Mouse (Mus musculus) cerebellum, postnatal 14 days (tissue): ENCODE data around the gene Pla2g4b.

Experiments used
- DNase-seq, 2 experiments: peaks; one replicate each; pipeline ENCODE4 v3.0.0; 2021; ENCODE audit warnings: mixed read lengths in 2 of 2

The Pla2g4b gene

GRCm38 (mm10) chr2:120065243-120065642 lies 32.0 kb downstream of the Pla2g4b start:
- no peak for DNase-seq

- no peak for DNase-seq
These were observed 33.0 kb downstream of the Pla2g4b start for GRCm38 (mm10) chr2:120066224-120066623.

- DNase-seq = peak; percentile 57 to 67
These were observed 35.6 kb downstream of the Pla2g4b start for GRCm38 (mm10) chr2:120068555-120069465.

GRCm38 (mm10) chr2:120069466-120069990 lies 36.3 kb downstream of the Pla2g4b start:
- DNase-seq = no peak

GRCm38 (mm10) chr2:120074096-120074495 lies 40.9 kb downstream of the Pla2g4b start:
- DNase-seq = peak; percentile 35 to 58

GRCm38 (mm10) chr2:120076076-120076705 lies 43.0 kb downstream of the Pla2g4b start:
- peak; percentile 65 to 72 for DNase-seq

- no peak for DNase-seq
These were observed 49.2 kb downstream of the Pla2g4b start for GRCm38 (mm10) chr2:120082416-120082815.

- DNase-seq = no peak
These were observed 51.6 kb downstream of the Pla2g4b start for GRCm38 (mm10) chr2:120084593-120085361.

GRCm38 (mm10) chr2:120086038-120086437 lies 52.8 kb downstream of the Pla2g4b start:
- no peak for DNase-seq

GRCm38 (mm10) chr2:120087391-120087790 lies 54.2 kb downstream of the Pla2g4b start:
- no peak for DNase-seq

GRCm38 (mm10) chr2:120087897-120088296 lies 54.7 kb downstream of the Pla2g4b start:
- DNase-seq = no peak

- no peak for DNase-seq
These were observed 57.8 kb downstream of the Pla2g4b start for GRCm38 (mm10) chr2:120090979-120091378.
